Mouse (Mus musculus) stomach, postnatal 0 days (tissue): ENCODE data around the gene Kcnma1. TPM values are rescaled to one million over a fixed set of nuclear protein-coding genes. Genes with fewer than 3 reads are reported as not detected.

Experiments used
- ATAC-seq: fragments of 200-750 bp; cut with Nextera tagmentation; 2 replicates; pipeline ENCODE4 v1.8.0; 2017; ENCODE audit not compliant: low FRiP score, low TSS enrichment
- DNase-seq: peaks from one replicate; pipeline ENCODE4 v3.0.0-alpha.2; 2016; ENCODE audit warnings: low spot score
- H3K27ac ChIP-seq: fragments of 300-500 bp; sonication (generic); replicated peaks from 2 replicates; pipeline ENCODE4 v1.5.1; 2014; ENCODE audit warnings: mild to moderate bottlenecking, control low read depth
- H3K27me3 ChIP-seq: fragments of 300-500 bp; sonication (generic); 2 replicates; pipeline ENCODE4 v1.6.1; 2014; ENCODE audit warnings: low read length; ENCODE audit not compliant: control insufficient read depth, insufficient read depth
- H3K36me3 ChIP-seq: fragments of 300-500 bp; sonication (generic); 2 replicates; pipeline ENCODE4 v1.6.1; 2014; ENCODE audit warnings: low read length, mixed read lengths; ENCODE audit not compliant: control insufficient read depth, insufficient read depth
- H3K4me1 ChIP-seq: fragments of 300-500 bp; sonication (generic); replicated peaks from 2 replicates; pipeline ENCODE4 v1.6.1; 2014; ENCODE audit warnings: antibody characterized with exemption; ENCODE audit not compliant: control insufficient read depth, insufficient read depth
- H3K4me2 ChIP-seq: fragments of 300-500 bp; sonication (generic); replicated peaks from 2 replicates; pipeline ENCODE4 v1.6.1; 2014; ENCODE audit warnings: low read depth, mild to moderate bottlenecking, control low read depth, moderate library complexity
- H3K4me3 ChIP-seq: fragments of 300-500 bp; sonication (generic); 2 replicates; pipeline ENCODE4 v1.5.1; 2014; ENCODE audit warnings: low read depth, low read length, control low read depth
- H3K9ac ChIP-seq: fragments of 300-500 bp; sonication (generic); 2 replicates; pipeline ENCODE4 v1.6.1; 2014; ENCODE audit warnings: mild to moderate bottlenecking, low read length, control low read depth, mixed read lengths
- H3K9me3 ChIP-seq: fragments of 300-500 bp; sonication (generic); 2 replicates; pipeline ENCODE4 v1.6.1; 2016; ENCODE audit warnings: low read length; ENCODE audit not compliant: control insufficient read depth
- CTCF ChIP-seq: IDR thresholded peaks from 2 replicates; pipeline ENCODE4 v1.5.1; 2016; ENCODE audit warnings: antibody characterized with exemption, low read depth, mild to moderate bottlenecking, moderate library complexity
- EP300 ChIP-seq: optimal IDR thresholded peaks from 2 replicates; pipeline ENCODE3; 2016; ENCODE audit warnings: antibody characterized with exemption
- WGBS: fragments of 180-500 bp; shearing (Covaris S2); extraction: QIAGEN DNeasy Blood & Tissue Kit; methylation state at CpG from one replicate; pipeline ENCODE4 v1.1.7; 2014; 5-methylcytosine and 5-hydroxymethylcytosine counted together
- polyA plus RNA-seq: library from polyadenylated mRNA; unstranded; fragments of >200 nt; fragmentation: Nextera tagmentation; extraction: Ambion mirVana; gene quantifications from 2 replicates; pipeline ENCODE4 v1.2.1, GENCODE M21; 2015

Gene Kcnma1
- 9.1 and 13.3 TPM in 2 replicates for polyA plus RNA-seq

DNA sequence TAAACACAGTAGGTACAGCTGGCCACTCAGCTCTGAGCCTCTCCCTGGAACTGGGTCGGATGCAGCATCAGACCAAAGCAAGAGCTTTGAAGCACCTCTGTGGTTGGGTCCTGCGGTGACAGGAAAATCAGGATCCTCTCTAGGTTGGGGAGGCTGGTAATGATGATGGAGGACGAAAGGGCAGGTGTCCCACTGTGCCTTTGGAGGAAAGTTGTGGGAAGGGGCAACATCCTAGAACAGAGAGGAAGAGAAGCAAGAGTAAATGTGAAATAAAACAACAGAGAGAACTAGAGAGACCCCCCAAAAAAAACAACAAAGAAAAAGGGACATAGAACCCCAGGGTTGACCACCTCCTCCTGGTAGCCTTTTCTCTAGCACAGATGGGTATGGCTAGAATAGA, at the start of gene Kcnma1:
Kcnma1 (minus strand) TSS at position 101 of the 400 bp plus-strand sequence.
- Histone ChIP-seq H3K27ac (no peak within 1 kb of the TSS), H3K4me3 (no peak within 1 kb of the TSS), H3K4me2 (no peak within 1 kb of the TSS), H3K36me3 (no peaks in the 10 kb centered on the region), H3K9ac (no peak within 1 kb of the TSS), H3K9me3 (no peaks in the 10 kb centered on the region), H3K4me1 (no peaks in the 10 kb centered on the region), H3K27me3 (no peaks in the 10 kb centered on the region)
- WGBS = 69% methylated on average over 3 of the region's 3 CpGs
- ATAC-seq (no peak), DNase-seq (no peak)
- TF ChIP-seq EP300 = no peak
- no peak for TF ChIP-seq CTCF

DNA sequence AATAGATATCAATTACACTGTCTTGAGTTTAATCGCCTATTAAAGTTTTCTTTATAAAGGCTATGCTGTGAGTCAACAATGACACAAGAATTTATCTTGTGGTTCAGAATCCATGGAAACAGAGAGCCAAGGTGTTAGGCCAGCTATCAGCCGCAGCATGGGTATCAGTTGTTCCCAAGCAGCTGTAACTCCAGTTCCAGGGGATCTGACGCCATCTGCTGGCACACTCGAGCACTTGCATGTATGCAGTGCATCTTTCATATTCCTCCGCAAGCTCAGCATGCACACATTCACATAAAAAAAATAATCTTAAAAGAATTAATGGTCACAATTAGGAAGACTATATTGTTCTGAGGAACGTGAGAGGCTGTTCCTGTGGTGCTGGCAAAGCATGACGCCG, 45.5 kb upstream of the Kcnma1 start:
- peak; percentile 83 for TF ChIP-seq CTCF
- TF ChIP-seq EP300 = no peak
- no peak overlapping the region for H3K9ac ChIP-seq

DNA sequence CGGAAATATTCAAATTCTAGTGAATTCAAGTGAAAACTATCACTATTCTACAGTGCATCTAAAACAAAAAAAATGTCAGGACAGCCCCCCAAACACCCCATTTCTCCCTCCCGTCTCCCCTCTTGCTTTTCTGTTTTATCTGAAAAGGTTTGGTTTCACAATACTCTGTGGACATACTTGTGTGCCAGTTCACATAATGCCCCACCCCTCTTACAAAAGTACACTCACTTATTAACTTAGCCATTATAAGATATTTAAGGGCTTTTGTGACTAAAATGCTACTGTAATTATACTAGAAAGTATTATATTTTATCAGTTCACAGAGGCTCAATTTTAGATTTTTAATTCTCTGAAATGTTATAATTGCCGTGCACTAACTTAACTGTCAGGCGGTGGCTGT, 45.0 kb upstream of the Kcnma1 start:
- no peak overlapping the region for H3K9ac ChIP-seq
- TF ChIP-seq EP300 (no peak), CTCF (no peak)
- no peak overlapping the region for H3K27ac ChIP-seq
- H3K4me2 ChIP-seq = no peak overlapping the region
- WGBS = 61% methylated on average over 4 of the region's 4 CpGs
- H3K36me3 ChIP-seq = no peaks in the 10 kb centered on the region
- no peak overlapping the region for H3K4me3 ChIP-seq
- ATAC-seq = no peak
- no peaks in the 10 kb centered on the region for H3K27me3 ChIP-seq
- H3K9me3 ChIP-seq = no peaks in the 10 kb centered on the region
- no peaks in the 10 kb centered on the region for H3K4me1 ChIP-seq
- no peak for DNase-seq

More for the DNA sequence above, 45.5 kb upstream of the Kcnma1 start:
- ATAC-seq = peak; percentile 63
- Histone ChIP-seq H3K27me3 (no peaks in the 10 kb centered on the region), H3K4me1 (no peaks in the 10 kb centered on the region), H3K9me3 (no peaks in the 10 kb centered on the region), H3K36me3 (no peaks in the 10 kb centered on the region), H3K27ac (no peak overlapping the region), H3K4me3 (no peak overlapping the region), H3K4me2 (no peak overlapping the region)
- DNase-seq = peak; percentile 51
- WGBS = 31% methylated on average over 8 of the region's 8 CpGs

DNA sequence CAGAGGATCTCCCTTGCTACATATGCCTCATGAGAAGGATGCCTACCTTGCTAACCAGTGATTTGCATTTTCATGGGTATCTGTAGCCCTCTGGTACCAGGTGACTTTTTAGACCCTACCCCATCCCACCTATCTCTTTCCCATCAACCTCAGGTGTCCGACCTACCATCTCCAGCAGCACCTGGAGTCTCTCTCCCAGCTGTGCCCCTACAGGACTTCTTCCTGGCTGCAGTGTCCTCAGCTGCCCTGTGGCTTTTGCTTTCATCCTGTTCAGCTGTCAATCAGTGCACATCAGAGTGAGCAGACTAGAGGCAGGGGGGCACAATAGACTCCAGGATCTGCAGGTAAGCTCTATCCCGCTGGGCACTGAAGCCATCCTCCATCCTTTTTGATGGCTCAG, 37.5 kb upstream of the Kcnma1 start:
- TF ChIP-seq EP300 = no peak
- no peak for TF ChIP-seq CTCF
- H3K36me3 ChIP-seq = no peaks in the 10 kb centered on the region
- ATAC-seq = no peak
- H3K27ac ChIP-seq = no peak overlapping the region
- WGBS = 83% methylated on average over 2 of the region's 2 CpGs
- H3K9ac ChIP-seq = no peak overlapping the region
- H3K4me3 ChIP-seq = no peak overlapping the region
- no peak overlapping the region for H3K4me2 ChIP-seq
- no peaks in the 10 kb centered on the region for H3K27me3 ChIP-seq
- no peaks in the 10 kb centered on the region for H3K9me3 ChIP-seq
- no peak for DNase-seq
- no peaks in the 10 kb centered on the region for H3K4me1 ChIP-seq

DNA sequence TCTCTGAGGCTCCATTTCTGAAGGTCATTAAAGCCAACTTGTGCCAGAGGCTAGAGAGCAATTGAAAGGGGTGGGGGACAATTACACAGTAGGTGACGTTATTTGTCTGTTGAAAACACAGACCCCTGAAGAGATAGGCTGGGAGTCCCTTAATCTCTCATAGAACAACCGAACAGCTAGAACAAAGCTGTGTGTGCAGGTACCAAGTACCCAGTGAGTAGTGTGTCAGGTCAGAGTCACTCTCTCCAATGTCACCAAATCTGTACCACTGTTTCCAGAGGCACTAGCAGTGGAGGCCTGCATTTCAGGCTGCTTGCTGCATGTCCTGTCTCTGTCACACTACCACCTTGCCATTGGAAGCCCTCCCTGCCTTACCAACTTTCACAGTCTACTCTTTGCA, 22.3 kb upstream of the Kcnma1 start:
- DNase-seq (no peak), ATAC-seq (no peak)
- Histone ChIP-seq H3K36me3 (no peaks in the 10 kb centered on the region), H3K27ac (no peak overlapping the region), H3K4me1 (no peaks in the 10 kb centered on the region), H3K9me3 (no peaks in the 10 kb centered on the region), H3K4me2 (no peak overlapping the region), H3K4me3 (no peak overlapping the region), H3K9ac (no peak overlapping the region), H3K27me3 (no peaks in the 10 kb centered on the region)
- no peak for TF ChIP-seq EP300
- WGBS = 79% methylated on average over 2 of the region's 2 CpGs

DNA sequence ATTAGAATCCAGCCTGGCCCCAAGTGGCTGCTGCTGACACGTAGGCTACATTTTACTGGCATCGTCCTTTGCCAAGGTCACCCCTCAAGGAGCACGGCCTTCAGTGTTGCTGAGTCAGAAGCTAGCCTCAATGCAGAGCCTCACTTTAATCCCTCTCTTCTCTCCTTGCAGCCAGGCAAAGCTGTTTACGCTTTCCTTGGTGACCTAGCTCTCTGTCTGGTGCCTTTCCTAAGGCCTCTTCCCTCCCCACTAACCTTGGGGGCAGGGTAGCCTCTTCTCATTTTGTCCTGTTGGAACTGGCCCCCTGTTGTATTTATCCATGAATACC, 21.9 kb upstream of the Kcnma1 start:
- H3K9ac ChIP-seq = no peak overlapping the region
- DNase-seq (no peak), ATAC-seq (no peak)
- H3K36me3 ChIP-seq = no peaks in the 10 kb centered on the region
- no peak overlapping the region for H3K27ac ChIP-seq
- WGBS = 45% methylated on average over 4 of the region's 4 CpGs
- no peaks in the 10 kb centered on the region for H3K4me1 ChIP-seq
- H3K4me3 ChIP-seq = no peak overlapping the region
- no peaks in the 10 kb centered on the region for H3K27me3 ChIP-seq
- H3K4me2 ChIP-seq = no peak overlapping the region
- no peaks in the 10 kb centered on the region for H3K9me3 ChIP-seq
- TF ChIP-seq CTCF (no peak), EP300 (no peak)
